Mouse (Mus musculus): ENCODE data around the gene Zfp820. TPM values are rescaled to one million over a fixed set of nuclear protein-coding genes. Genes with fewer than 3 reads are reported as not detected.

The Zfp820 gene
- polyA plus RNA-seq (2015; fragmentation: Nextera tagmentation; extraction: Ambion mirVana) = 2.9 and 3.6 TPM in 2 replicates

DNA sequence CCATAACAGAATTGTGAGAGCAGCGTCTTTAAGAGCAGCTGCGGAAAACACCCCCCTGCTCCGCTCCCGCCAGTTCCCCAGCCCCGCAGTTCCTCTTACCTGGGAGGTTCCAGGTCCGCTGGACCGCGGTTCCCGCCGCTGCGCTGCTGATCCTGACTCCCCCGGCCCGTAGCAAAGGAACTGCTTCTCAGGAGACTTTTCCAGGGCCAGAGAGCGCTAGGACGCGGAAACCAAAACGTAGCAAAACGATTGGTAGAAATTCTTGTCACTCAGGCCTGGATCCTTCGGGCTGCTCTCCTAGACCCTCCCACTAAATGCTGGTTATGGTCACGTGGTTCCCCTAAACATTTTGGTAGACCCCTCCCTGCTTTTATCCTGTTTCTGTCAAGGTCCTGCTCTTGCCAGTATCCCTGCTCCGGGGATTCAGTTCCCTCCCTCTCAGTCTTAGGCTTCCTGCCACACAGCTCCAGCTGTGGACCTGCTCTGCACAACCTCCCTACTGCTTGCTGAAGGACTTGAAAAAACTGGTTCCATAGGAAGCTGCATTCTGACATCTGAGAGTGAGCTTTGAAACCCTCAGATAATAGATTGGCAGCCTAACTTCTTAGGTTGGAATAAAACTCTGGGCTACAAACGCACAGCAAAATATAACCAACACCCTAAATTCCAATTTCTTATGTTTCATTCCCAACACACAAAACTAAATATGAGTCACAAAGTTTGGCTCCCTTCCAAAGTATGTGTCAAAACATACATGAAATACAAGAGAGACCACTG, at the start of gene Zfp820:
Gene Zfp820 (minus strand): TSS at position 228 of the 777 bp plus-strand sequence.

Other genes starting within 250 kb of the Zfp820 start
- 1.4 and 1.5 TPM in 2 replicates for gene Zfp983, start 195.1 kb downstream of the Zfp820 start, polyA plus RNA-seq (2015; fragmentation: Nextera tagmentation; extraction: Ambion mirVana)
- gene Gm10226, start 153.9 kb downstream of the Zfp820 start, polyA plus RNA-seq (2015; fragmentation: Nextera tagmentation; extraction: Ambion mirVana) = 3.0 TPM in 2 replicates
- 2.6 and 3.1 TPM in 2 replicates for gene Zfp760, start 138.0 kb downstream of the Zfp820 start, polyA plus RNA-seq (2015; fragmentation: Nextera tagmentation; extraction: Ambion mirVana)
- gene Zfp229, start 115.0 kb downstream of the Zfp820 start, polyA plus RNA-seq (2015; fragmentation: Nextera tagmentation; extraction: Ambion mirVana) = 3.7 and 4.9 TPM in 2 replicates
- gene Zfp995, start 64.2 kb upstream of the Zfp820 start, polyA plus RNA-seq (2015; fragmentation: Nextera tagmentation; extraction: Ambion mirVana) = 2.8 and 3.6 TPM in 2 replicates
- gene Zfp942, start 116.7 kb upstream of the Zfp820 start, polyA plus RNA-seq (2015; fragmentation: Nextera tagmentation; extraction: Ambion mirVana) = 7.9 and 8.0 TPM in 2 replicates
- gene Zfp943, start 116.8 kb upstream of the Zfp820 start, polyA plus RNA-seq (2015; fragmentation: Nextera tagmentation; extraction: Ambion mirVana) = 10.5 and 11.3 TPM in 2 replicates

Measured in skeletal muscle tissue, postnatal 0 days (tissue).